Mouse (Mus musculus): ENCODE data around the gene Pdx1.

Pdx1 gene

GRCm38 (mm10) chr5:147277547-147277925, 7.8 kb downstream of the Pdx1 start:
- no peak for DNase-seq (ENCODE audit: low read depth, low spot score)

- no peak for DNase-seq (ENCODE audit: low read depth, low spot score)
Measured at GRCm38 (mm10) chr5:147284365-147284764, 14.6 kb downstream of the Pdx1 start.

GRCm38 (mm10) chr5:147291764-147292505, 22.2 kb downstream of the Pdx1 start:
- no peak for DNase-seq (ENCODE audit: low read depth, low spot score)

DNA sequence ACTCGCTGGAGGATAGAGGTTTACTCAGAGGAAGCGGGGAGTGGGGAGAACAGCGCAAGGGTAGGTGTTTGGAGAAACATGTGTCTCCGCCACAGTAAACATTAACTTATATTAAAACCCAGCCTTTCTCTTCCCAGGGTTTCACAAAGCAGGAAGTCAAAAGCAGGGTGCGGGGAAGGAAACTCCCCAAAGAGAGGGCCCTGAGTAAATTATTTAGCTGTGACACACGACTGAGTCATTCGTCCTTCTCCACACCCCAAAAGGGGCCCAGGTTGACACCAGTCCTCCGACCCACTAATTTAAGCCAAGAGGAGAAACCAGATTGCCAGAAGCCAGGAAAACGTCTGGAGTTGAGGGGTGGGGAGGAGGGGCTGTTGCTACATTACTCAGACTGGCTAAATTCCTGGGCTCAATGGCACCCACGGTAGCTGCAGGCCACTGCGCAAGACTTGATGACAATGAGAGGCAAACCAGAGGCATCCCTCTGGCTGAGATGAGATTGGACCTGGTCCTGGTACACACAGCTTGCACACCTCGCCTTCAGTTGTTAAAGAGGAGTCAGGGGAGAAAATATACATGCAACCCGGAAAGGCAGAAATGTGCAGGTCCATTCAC, 22.9 kb downstream of the Pdx1 start:
- DNase-seq (ENCODE audit: low read depth, low spot score), result no peak

- DNase-seq (ENCODE audit: low read depth, low spot score), result peak; percentile 72
Measured at GRCm38 (mm10) chr5:147293127-147293910, 23.6 kb downstream of the Pdx1 start.

GRCm38 (mm10) chr5:147294121-147294520, 24.4 kb downstream of the Pdx1 start:
- peak; percentile 21 for DNase-seq (ENCODE audit: low read depth, low spot score)

GRCm38 (mm10) chr5:147297249-147297648, 27.5 kb downstream of the Pdx1 start:
- no peak for DNase-seq (ENCODE audit: low read depth, low spot score)

GRCm38 (mm10) chr5:147299255-147300000, 29.7 kb downstream of the Pdx1 start:
- peak; percentile 28 for DNase-seq (ENCODE audit: low read depth, low spot score)

DNA sequence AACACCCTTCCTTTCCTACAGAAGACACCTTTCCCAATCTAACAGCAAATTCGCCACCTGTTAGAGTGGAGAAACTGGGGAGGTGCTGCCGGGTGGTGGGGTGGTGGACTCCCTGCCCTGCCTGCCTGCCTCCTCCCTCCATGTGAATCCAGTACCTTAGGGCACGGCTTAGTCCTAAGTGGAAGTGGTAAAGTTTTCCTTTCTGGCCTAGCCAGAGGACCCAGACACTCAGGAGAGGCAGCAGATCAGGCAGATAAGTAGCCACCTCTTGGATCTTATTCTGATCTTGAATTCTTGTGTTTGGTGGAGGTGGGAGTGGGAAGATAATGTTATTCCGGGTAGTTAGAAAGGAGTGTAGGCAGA, 30.2 kb downstream of the Pdx1 start:
- DNase-seq (ENCODE audit: low read depth, low spot score), result no peak

DNA sequence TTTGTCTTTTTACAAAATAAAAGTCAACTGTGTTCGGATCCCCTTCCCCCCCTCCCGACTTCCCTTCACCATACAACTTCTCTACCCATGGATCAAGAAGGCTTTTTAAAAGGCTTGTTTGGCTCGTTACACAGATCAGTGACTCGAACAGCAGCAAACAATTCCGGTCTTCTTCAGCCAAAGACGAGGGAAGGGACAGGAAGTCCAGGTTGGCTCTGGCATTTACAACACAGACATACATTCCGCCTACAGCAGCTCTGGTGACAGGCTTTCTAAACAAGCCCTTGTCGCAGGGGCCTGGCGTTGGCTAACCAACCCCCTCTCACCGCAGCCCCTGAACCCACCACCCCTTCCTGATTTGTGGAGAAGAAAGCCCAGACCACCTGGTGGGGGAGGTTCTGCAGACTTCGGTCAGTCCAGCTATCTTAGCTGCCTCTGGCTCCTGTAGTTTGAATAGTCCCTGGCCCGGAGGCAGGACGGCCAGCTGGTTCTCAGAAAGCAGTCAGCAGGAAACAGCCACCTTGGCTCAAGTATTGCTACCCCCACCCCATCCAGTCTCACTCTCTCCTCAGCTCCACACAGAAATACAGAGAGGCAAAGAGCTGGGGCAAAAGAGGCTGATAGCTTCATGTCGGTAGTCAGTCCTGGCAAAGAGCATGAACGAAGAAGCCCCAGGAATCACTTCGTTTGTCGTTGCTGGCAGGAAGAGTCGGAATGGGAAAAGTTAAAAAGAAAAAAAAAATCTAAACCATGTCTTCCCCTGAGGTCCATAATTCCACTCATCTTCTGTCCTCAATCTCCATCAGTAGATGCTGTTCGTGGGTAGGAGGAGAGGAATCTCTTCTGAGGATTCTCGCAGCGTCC, 31.4 kb downstream of the Pdx1 start:
- DNase-seq (ENCODE audit: low read depth, low spot score), result no peak

GRCm38 (mm10) chr5:147301781-147302070, 32.0 kb downstream of the Pdx1 start:
- DNase-seq (ENCODE audit: low read depth, low spot score), result no peak

GRCm38 (mm10) chr5:147302141-147302540, 32.4 kb downstream of the Pdx1 start:
- DNase-seq (ENCODE audit: low read depth, low spot score), result no peak

- DNase-seq (ENCODE audit: low read depth, low spot score), result no peak
Measured at GRCm38 (mm10) chr5:147302746-147303400, 33.1 kb downstream of the Pdx1 start.

- no peak for DNase-seq (ENCODE audit: low read depth, low spot score)
Measured at GRCm38 (mm10) chr5:147304276-147305155, 34.8 kb downstream of the Pdx1 start.

GRCm38 (mm10) chr5:147305166-147305565, 35.4 kb downstream of the Pdx1 start:
- no peak for DNase-seq (ENCODE audit: low read depth, low spot score)

GRCm38 (mm10) chr5:147305856-147306637, 36.3 kb downstream of the Pdx1 start:
- DNase-seq (ENCODE audit: low read depth, low spot score), result no peak

DNA sequence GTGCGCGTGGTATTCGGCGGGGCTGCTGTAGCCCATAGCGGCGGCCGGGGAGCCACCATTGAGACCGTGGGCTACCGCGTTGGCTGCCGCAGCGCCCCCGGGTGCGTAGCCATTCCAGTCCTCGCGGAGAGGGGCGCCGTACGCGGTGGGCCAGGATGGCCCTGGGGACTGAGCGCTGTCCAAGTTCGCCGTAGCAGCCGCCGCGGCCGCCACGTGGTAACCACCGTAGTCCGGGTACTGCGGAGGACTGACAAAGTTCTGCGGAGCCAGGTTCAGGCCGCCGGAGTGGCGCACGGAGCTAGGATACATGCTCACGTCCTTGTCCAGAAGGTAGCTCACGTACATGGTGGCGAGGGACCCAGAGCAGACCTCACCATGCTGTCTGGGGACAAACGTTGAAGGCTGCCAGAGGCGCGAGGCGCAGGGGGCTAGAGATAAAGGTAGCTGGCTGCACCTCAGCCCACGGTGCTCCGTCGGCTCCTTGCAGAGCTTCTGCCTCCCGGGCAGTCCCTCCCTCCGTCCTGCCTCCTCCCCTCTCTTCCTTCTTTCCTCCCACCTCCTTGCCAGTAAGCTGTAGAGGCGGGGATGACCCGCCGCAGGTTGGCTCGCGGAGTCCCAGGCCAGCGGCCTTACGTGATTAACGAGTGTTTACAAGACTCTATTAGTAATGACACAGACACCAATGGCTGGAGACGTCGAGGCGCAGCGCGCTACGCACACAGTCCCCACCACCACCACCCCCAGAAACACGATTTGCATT, 37.1 kb downstream of the Pdx1 start, which contains the start of gene Cdx2:
Gene Cdx2, minus strand, starts transcription at position 633 of the 760 bp plus-strand sequence.
- DNase-seq (ENCODE audit: low read depth, low spot score), result no peak

DNA sequence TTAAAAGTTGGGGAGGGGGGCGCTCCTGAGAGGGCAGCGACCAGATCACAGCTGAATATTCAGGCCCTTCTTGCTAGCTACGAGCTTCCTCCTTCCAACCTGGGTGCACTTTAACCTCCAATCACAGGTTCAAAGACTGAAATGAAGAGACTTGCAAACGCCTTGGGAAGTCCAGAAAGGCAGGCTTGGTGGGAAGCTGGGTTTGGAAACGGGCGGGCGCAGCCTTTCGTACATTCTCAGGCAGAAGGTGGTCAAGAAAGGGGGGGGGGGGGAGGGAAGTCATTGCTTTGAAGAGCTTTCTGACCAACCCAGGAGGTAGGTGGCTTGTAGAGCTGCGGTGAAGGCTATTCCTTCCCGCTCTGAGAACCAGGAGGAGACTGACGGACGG, 37.6 kb downstream of the Pdx1 start:
- no peak for DNase-seq (ENCODE audit: low read depth, low spot score)

Data from CD4-positive helper T cell, adult 2 months (primary cell).